Mouse (Mus musculus) heart, adult 2 months (tissue): ENCODE results near the gene Prnp.

Source experiments
- CTCF ChIP-seq: fragments of 200-600 bp; IDR thresholded peaks from 2 replicates; pipeline ENCODE4 v1.8.1; 2022; ENCODE audit warnings: antibody characterized with exemption, mild to moderate bottlenecking, moderate library complexity
- EP300 ChIP-seq: fragments of 200-500 bp; IDR thresholded peaks from 2 replicates; pipeline ENCODE4 v1.6.1; 2011; ENCODE audit warnings: low read depth, low read length, control low read depth; ENCODE audit not compliant: insufficient read depth
- POLR2A ChIP-seq: fragments of 200-500 bp; IDR thresholded peaks from 2 replicates; pipeline ENCODE4 v1.6.1; 2011; ENCODE audit warnings: mild to moderate bottlenecking, low read depth, low read length, control low read depth; ENCODE audit not compliant: insufficient read depth

- TF ChIP-seq CTCF = no peak
- TF ChIP-seq EP300 = no peak
- no peak for TF ChIP-seq POLR2A
Observed at GRCm38 (mm10) chr2:131864262-131864796, 45.4 kb upstream of the Prnp start.
